Mouse (Mus musculus) left cerebral cortex, adult 8-10 months (tissue): Measurements from ENCODE around the gene Nop56. TPM values are rescaled to one million over a fixed set of nuclear protein-coding genes. Genes with fewer than 3 reads are reported as not detected.

Experiments used
- DNase-seq, 2 experiments: peaks; one replicate each; pipeline ENCODE4 v3.0.0; 2022; ENCODE audit warnings: low spot score in 2 of 2
- total RNA-seq, 4 experiments: library from RNA; stranded (reverse); gene quantifications; 2 replicates each; pipeline ENCODE4 v1.2.4; 2022

Nop56 gene
- 100 to 1,000 TPM; 110 to 128 (median 116) TPM for total RNA-seq

- peak; percentile 97 to 100 for DNase-seq
Measured at GRCm38 (mm10) chr2:130274149-130274861, at the start of gene Nop56. Nop56 (plus strand) TSS chr2:130274430.

- DNase-seq = no peak
Measured at GRCm38 (mm10) chr2:130246912-130247311, 27.3 kb upstream of the Nop56 start.

DNA sequence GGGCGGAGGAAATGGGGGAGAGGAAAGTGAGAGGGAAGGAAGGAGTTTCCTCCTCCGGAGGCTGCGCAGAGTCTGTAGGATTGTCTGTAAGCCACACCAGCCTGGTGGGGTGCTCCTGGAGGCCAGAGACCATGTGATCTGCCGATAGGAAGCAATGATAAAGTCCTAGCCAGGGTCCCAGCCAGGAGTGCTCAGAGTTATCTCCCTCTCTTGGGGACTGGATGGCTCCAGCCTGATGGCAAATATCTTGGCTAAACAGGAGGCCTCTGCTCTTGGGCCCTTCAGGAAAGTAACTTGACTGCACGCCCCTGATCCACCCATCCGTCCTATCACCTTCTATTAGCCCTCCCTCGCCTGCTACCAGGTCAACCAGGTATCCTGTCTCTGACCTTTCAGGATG lies 26.0 kb upstream of the Nop56 start:
- no peak for DNase-seq

DNA sequence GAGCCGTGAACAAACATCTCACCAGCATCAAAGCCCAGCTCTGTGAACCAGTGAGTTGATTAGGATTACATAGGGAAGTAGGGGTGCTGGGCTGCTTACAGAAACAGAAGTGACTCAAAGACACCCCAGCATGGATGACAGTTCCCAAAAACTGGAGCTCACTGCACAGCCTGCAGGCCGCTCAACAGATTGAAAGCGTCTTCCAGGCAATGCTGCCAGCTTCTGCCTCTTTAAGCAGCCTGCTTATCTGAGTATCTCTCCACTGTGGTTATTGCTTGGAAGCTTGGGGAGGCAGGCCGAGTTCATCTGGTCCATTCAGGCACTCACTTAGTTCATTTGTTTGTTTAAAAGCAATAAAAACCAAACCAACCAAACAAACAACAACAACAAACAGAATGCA lies 17.5 kb upstream of the Nop56 start:
- DNase-seq = no peak

DNA sequence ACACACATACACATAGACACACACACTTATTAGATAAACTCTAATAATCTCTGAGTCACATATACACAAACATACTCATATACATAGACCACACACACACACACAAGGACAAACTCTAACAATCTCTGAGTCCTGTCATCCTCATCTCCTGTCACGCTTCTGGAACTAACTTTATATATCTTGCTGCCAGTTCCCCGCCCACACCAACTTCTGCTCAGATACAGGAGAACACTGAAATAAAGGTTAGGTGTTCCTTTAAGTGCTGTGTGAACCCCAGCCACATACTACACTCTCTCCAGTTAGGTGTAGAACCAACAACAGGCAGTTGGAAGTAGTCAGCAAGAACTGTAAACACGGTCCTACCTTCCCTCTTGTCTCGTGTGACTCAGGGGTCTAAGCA lies 13.4 kb upstream of the Nop56 start:
- DNase-seq = no peak

DNA sequence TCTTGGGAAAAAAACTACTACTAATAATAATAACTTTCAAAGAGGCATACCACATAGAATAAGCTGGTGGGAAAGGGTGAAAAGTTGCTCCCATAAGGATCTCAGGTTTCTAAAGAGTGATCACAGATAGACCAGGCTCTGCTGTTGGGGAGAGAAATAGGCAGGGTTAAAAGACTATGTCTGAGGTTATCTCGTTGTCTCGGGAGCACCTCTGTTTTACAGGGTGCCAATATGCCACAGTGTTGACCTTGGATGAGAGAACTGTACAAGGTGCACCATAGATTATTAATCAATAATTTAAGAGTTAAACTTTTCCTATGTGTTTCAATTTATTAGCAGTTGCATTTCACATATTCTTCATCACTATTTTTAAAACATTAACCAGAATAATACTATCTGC lies 12.3 kb upstream of the Nop56 start:
- no peak for DNase-seq

DNA sequence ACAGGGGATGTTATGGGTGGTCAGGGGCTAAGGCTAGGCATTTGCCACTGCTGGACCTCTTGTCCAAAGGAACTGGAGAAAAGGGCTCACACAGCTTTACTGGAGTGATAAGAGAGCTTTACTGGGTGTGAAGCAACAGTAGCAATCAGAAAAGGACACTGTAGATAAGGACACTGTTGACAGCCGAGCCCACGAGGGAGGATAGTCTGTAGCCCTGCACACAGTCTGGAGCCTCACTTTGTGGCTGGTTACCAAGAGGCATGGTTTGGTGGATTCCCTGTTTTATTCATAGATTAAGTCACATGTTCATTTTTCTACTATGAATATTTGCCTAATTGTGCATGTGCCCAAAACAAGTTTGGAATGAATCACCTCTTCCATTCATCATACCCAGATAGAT lies 11.8 kb upstream of the Nop56 start:
- no peak for DNase-seq

- DNase-seq = no peak
Measured at GRCm38 (mm10) chr2:130265520-130265919, 8.7 kb upstream of the Nop56 start.

- no peak for DNase-seq
Measured at GRCm38 (mm10) chr2:130268074-130268473, 6.2 kb upstream of the Nop56 start.

DNA sequence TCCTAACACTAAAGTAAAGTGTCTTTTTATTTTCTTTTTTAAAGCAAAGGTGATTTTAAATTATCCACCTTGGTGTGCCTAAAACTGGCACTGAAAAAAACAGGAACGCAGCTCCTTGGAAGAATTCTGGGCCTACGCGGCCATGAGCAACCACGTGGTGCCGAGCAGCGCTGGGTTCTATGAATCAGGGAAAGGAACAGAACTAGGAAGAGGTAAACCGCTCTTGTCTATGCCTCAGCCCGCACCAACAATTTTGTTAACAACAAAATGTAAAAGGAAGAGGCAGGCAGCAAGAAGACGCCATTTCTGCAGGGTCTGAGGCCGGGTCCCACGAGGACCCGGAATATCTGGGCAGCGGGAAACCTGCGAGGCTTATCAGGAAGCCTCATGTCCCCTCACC lies 498 bp upstream of the Nop56 start:
- no peak for DNase-seq

DNA sequence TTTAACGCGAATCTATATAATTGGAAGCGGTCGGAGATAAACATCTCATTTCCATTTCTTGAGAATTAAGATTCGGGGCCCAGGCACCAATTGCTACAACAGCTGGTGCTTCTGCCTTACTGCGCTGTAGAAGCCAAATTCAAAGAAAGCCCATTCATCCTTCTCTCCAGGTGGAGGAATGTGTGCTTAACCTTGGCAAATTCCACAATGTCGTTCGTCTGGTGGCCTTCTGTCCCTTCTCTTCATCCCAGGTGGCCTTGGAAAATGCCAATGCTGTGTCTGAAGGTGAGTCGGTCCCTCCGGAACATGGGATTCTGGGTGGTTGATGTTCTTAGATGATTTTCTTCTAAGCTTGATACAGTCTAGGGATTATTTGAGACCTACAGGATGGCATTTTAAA lies 632 bp downstream of the Nop56 start:
- DNase-seq = no peak

DNA sequence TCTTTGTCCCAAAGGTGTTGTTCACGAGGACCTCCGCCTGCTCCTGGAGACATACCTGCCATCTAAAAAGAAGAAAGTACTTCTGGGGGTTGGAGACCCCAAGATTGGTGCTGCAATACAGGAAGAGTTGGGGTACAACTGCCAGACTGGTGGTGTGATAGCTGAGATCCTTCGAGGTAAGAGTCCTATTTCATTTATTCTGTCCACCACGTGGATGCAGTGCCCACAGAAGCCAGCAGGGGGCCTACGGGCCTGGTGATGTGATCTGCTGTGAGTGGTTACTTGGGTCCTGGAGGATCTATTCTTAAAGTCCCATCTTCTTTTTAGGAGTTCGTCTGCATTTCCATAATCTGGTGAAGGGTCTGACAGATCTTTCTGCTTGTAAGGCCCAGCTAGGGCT lies 1.4 kb downstream of the Nop56 start:
- DNase-seq = no peak

GRCm38 (mm10) chr2:130279600-130280091 lies 5.4 kb downstream of the Nop56 start:
- DNase-seq = no peak

DNA sequence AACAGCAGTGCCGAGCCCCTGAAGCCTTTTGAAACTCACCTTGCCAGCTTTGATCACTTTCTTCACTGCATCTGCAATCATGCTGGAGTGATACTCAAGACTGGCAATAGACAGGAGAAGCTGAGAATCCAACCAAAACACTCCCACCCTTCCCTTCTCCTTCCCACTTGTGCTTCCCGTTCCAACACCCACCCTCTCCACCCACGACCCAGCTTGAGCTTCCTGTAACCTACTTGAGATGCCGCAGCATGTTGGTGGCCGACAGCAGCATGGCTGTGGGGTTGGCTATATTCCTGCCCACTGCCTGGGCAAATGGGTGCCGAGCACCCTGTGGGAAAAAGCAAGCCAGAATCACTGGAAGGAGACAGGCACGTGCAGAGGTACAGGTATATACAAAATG lies 6.0 kb downstream of the Nop56 start:
- no peak for DNase-seq

GRCm38 (mm10) chr2:130280818-130281217 lies 6.6 kb downstream of the Nop56 start:
- DNase-seq = no peak

DNA sequence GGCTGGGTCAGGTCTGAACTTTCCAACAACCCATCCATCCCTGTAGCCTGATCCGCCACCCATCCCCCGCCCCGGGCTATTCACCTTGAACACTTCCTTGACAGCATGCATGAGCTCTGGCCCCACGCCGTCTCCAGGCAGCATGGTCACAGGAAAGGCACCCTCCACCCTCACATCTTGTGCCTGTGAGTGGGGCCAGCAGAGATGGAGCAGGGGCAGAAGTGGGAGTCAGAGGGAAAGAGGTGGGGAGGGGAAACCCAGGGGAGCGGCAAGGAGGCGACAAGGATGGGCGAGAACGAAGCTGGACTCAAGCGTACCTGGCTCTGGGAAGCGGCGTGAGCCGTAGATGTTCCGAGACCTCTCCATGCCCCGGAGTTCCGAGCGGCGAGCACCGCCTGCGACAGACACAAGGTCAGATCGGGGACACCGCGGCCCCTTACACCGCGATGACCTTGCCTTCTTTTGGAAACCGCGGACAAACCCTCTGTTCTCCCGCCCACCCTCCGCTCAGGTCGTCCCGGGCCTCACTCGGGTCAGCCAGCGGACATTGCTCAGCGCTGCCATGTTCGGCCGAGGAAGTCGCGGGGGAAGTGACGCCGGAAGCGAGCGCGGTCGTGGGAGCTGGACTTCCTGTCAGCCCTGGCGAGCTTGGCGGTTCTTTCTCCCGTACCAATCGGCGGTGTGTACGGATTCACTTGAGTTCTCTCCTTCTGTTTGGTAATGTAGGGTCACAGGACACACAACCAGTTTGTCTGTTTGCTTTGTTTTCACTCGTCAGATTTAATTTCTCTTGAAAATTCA lies 9.8 kb downstream of the Nop56 start, which contains the start of gene Idh3b:
Gene Idh3b, minus strand, starts transcription at position 694 of the 801 bp plus-strand sequence.
- peak; percentile 81 to 83 for DNase-seq

GRCm38 (mm10) chr2:130289086-130289485 lies 14.9 kb downstream of the Nop56 start:
- no peak for DNase-seq

DNA sequence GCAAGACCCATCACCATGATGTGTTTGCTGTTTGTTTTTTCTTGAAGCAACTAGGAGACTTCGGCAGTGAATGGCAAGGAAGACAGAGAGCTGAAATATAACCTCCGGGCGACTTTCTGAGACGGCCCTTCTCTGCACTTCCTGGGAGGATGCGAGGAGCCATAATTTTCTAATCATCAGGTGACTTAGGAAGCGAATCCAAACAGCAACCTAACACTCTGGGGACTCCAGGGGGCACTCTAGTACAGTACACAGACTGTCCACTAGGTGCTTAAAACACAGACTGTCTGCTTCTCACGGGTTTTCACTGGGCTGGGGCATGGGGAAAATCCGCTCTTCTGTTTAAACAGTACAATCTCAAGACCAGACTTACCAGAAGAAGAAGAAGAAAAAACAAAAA lies 17.2 kb downstream of the Nop56 start:
- DNase-seq = peak in 1 of 2 experiments; percentile 63

DNA sequence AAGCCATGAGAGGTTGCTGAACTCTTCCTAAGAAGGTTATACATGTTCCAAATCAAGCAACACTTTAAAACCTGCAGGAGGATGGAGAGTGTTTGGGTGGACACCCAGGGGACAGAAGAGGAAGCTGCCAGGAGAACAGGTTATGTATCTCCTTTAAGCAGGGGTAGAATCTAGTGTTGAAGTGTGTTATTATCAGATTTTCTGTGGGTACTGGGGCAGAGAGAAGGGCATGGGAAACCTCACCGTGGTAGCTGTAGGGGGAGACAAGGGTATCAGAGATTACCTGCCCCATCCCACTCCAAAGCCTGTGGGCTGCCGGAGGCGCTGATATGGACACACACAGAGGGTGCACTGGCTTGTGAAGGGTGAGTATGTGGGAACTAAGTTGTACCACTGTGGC lies 18.8 kb downstream of the Nop56 start:
- DNase-seq = no peak

DNA sequence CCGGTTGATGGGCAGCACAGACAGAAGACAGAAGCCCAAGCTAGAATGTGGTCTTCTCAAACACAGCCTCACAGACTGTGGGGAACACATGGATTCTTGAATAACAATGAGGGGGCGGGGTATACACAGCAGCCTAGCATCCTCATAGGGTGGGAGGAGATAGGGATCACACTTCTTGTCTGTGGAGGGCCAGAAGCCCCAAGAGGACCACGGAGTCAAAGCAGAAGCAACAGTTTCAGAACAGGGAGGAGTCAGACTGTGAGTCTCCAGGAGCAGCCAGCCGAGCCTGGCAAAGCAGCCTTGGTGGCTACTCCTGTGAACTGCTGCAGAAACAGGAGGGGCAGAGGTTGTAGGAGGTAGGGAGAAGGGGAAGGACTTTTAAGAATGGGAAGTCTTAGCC lies 19.3 kb downstream of the Nop56 start:
- no peak for DNase-seq

DNA sequence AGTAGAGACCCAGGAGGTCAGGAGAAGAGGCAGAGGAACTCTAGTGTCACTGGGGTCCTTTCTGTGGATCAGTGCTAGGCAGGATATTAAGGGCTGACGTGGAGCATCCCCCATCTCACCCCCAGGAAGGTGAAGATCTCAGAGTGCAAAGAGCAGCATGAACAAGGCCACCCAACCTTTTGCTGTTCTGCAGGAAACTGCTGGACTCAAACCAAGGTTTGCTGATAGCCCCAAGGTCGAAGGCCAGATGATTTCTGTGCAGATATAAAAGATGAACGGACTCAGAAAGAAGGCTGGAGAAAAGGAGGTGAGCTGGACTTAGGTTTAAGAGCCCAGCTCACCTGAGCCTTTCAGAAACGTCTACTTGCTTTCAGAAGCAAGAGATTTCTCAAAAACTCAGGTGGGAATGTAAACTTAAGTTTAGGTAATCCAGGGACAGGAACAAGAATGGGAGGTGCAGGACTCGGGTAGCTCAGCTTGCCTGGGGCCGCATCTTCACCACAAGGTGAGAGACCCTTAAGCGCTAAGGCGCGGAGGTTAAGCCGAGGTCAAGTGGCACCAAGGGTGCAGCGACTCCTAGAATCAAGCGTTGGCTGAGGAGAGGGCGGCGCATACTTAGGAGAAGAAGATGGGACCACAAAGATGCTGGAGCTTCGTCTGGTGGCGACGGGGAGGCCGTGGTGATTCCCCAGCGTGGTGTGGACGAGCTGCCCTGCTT lies 20.1 kb downstream of the Nop56 start:
- no peak for DNase-seq

- DNase-seq = no peak
Measured at GRCm38 (mm10) chr2:130294936-130295277, 20.7 kb downstream of the Nop56 start, which contains the start of gene Ebf4. Ebf4 (plus strand) TSS chr2:130295169.
